Mouse (Mus musculus) liver, adult 2 months (tissue): ENCODE data around the gene Upk3bl.

Experiments
- CTCF ChIP-seq: fragments of 200-500 bp; IDR thresholded peaks from 2 replicates; pipeline ENCODE4 v1.5.1; 2011; ENCODE audit warnings: low read depth, low read length, control low read depth
- POLR2A ChIP-seq: fragments of 200-500 bp; IDR thresholded peaks from 2 replicates; pipeline ENCODE4 v1.6.1; 2011; ENCODE audit warnings: low read length, control low read depth; ENCODE audit not compliant: insufficient read depth; ENCODE audit errors: extremely low read depth

GRCm38 (mm10) chr5:136084144-136084881 lies 30.0 kb downstream of the Upk3bl start:
- TF ChIP-seq CTCF (no peak), POLR2A (no peak)
